Mouse (Mus musculus) CD8-positive naive resting alpha-beta T cell, adult 57 days (primary cell): ENCODE results near the gene Sfmbt1. TPM values are rescaled to one million over a fixed set of nuclear protein-coding genes. Genes with fewer than 3 reads are reported as not detected.

Source experiments
- total RNA-seq: library from RNA; stranded (reverse); gene quantifications from one replicate; pipeline ENCODE4 v1.2.4, GENCODE M21; 2023

Sfmbt1 gene
- total RNA-seq: 13.0 TPM

DNA sequence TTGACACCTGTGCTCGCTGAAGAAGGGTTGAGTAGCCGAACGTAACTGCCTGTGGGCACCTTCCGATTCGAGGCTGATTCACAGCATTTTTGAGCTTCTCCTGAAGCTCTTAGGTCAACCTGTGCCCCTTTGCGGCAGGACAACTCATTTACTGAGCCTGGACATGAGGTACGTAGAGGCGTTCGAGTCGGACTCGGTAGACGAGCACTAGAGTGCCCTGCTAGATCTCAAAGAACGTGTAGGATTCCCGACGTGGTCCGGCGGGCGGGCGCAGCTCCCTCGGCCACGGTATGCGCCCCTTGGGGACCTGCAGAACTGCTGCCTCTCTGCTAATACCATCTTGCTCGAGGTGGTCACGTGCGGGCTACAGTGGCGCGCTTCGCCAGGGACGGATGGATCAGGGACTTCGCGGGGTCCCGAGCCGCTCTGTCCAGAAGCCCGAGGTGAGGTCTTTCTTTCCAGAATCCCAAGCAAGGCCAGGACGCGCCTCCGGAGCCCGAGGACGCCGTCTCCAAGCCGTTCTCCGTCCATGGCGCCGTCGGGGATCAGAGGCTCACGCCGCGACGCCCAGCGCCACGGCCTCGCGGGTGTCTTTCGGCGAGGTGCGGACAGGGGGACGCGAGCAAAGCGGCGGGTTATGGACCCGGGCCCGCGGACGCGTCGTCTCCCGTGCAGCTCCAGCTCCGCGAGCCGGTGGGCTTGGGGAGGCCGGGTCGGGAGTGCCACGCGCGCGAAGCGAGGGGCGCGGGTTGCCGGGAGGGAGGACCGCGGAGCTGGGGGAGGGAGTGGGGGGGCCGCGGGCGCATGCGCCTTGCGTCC lies at the start of gene Sfmbt1:
Sfmbt1 (plus strand) TSS at position 51 of the 819 bp plus-strand sequence.

DNA sequence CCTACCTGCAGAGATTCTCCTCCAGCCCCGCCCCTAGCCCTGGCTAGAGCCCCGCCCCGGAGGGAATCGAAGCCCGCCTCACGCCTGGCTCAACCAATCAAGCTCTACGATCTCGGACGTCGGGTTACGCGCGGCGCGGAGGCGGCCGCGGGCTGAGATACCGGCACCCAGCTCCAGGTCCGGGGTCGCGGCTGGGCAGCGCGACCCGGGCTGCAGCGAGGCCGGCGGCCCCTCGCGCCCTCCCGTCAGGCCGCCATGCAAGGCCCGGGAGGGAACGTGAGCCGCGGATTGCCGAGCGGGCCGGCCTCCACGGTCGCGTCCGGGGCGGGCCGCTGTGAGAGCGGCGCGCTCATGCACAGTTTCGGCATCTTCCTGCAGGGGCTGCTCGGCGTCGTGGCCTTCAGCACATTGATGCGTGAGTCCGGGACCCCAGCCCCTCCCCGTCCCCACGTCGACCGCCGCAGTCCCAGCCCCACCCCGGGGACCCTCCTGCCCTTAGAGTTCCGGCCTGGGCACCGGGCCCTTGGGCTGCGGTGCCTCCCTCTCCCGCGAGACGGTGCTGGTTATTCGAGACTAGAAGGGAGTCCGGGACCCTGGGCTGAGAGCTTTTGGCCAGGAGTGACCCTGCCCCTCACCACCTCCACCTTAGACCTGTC lies 111.0 kb downstream of the Sfmbt1 start, which contains the start of gene Tmem110:
Tmem110 (plus strand) TSS at position 115 of the 656 bp plus-strand sequence.

Other genes starting within 250 kb of the Sfmbt1 start
- 54.6 TPM for gene Dcp1a, start 235.3 kb upstream of the Sfmbt1 start, total RNA-seq
- 0.80 TPM for gene Cacna1d, start 223.4 kb upstream of the Sfmbt1 start, total RNA-seq
- gene Tkt, start 166.5 kb upstream of the Sfmbt1 start, total RNA-seq: 149 TPM
- gene Prkcd, start 88.6 kb upstream of the Sfmbt1 start, total RNA-seq: 132 TPM
- 18.2 TPM for gene Rft1, start 60.5 kb upstream of the Sfmbt1 start, total RNA-seq
- gene Tmem110, start 110.7 kb downstream of the Sfmbt1 start, total RNA-seq: 14.2 TPM
- gene Mustn1, start 164.4 kb downstream of the Sfmbt1 start, total RNA-seq: 1.3 TPM
- not detected for gene Itih4, start 171.6 kb downstream of the Sfmbt1 start, total RNA-seq
- not detected for gene Itih3, start 208.9 kb downstream of the Sfmbt1 start, total RNA-seq
- not detected for gene Itih1, start 228.4 kb downstream of the Sfmbt1 start, total RNA-seq
- 3.5 TPM for gene Nek4, start 236.5 kb downstream of the Sfmbt1 start, total RNA-seq